Mouse (Mus musculus) myocyte (in vitro differentiated cells): ENCODE measurements around the gene M6pr. TPM values are rescaled to one million over a fixed set of nuclear protein-coding genes. Genes with fewer than 3 reads are reported as not detected.
A peak's percentile ranks its signal among the peaks of the same experiment; 100 is the strongest.

Experiments
- H3K27me3 ChIP-seq: one replicate; pipeline ENCODE4 v1.6.1; 2011; ENCODE audit not compliant: control insufficient read depth, insufficient read depth, insufficient read length
- H3K36me3 ChIP-seq: one replicate; pipeline ENCODE4 v1.6.1; 2011; ENCODE audit not compliant: control insufficient read depth, insufficient read depth
- H3K4me2 ChIP-seq: one replicate; pipeline ENCODE4 v1.6.1; 2011; ENCODE audit warnings: low read depth, control low read depth
- H3K4me3 ChIP-seq: one replicate; pipeline ENCODE4 v1.5.1; 2011; ENCODE audit warnings: mild to moderate bottlenecking, control low read depth, moderate library complexity
- H3K79me2 ChIP-seq: one replicate; pipeline ENCODE4 v1.6.1; 2011; ENCODE audit not compliant: control insufficient read depth, insufficient read depth
- H3ac ChIP-seq: one replicate; pipeline ENCODE4 v1.6.1; 2011; ENCODE audit not compliant: control insufficient read depth, insufficient read length
- CEBPB ChIP-seq: IDR thresholded peaks from 2 replicates; pipeline ENCODE4 v1.6.1; 2011; ENCODE audit warnings: mild to moderate bottlenecking, moderate library complexity; ENCODE audit not compliant: poor library complexity, insufficient read depth, severe bottlenecking
- E2F4 ChIP-seq: IDR thresholded peaks from one replicate; pipeline ENCODE4 v1.6.1; 2011; ENCODE audit warnings: mild to moderate bottlenecking, control low read depth, moderate library complexity; ENCODE audit not compliant: insufficient read depth
- MAX ChIP-seq: IDR thresholded peaks from one replicate; pipeline ENCODE4 v1.6.1; 2011; ENCODE audit warnings: low read depth, mild to moderate bottlenecking, control low read depth
- MYOD1 ChIP-seq, 3 experiments: IDR thresholded peaks; one replicate each; pipeline ENCODE4 v1.6.1; 2011; ENCODE audit warnings: control low read depth in 2 of 3, low read depth in 2 of 3, mild to moderate bottlenecking in 2 of 3, moderate library complexity in 1 of 3; ENCODE audit not compliant: insufficient read length in 2 of 3, control insufficient read depth in 1 of 3
- MYOG ChIP-seq, 3 experiments: IDR thresholded peaks; one replicate each; pipeline ENCODE4 v1.6.1; 2011; ENCODE audit warnings: control low read depth in 2 of 3, low read depth in 2 of 3, mild to moderate bottlenecking in 2 of 3; ENCODE audit not compliant: insufficient read length in 2 of 3, control insufficient read depth in 1 of 3, insufficient read depth in 1 of 3
- POLR2A ChIP-seq: IDR thresholded peaks from one replicate; pipeline ENCODE4 v1.6.1; 2011; ENCODE audit warnings: low read depth, mild to moderate bottlenecking, control low read depth, moderate library complexity; ENCODE audit not compliant: insufficient read length
- POLR2AphosphoS2 ChIP-seq: IDR thresholded peaks from one replicate; pipeline ENCODE4 v1.6.1; 2011; ENCODE audit warnings: low read depth, control low read depth; ENCODE audit not compliant: insufficient read length
- REST ChIP-seq: IDR thresholded peaks from one replicate; pipeline ENCODE4 v1.6.1; 2011; ENCODE audit warnings: mild to moderate bottlenecking, control low read depth, moderate library complexity; ENCODE audit not compliant: insufficient read depth, insufficient read length
- SRF ChIP-seq: IDR thresholded peaks from one replicate; pipeline ENCODE4 v1.6.1; 2011; ENCODE audit warnings: low read depth; ENCODE audit not compliant: control insufficient read depth, insufficient read length
- TCF12 ChIP-seq: IDR thresholded peaks from one replicate; pipeline ENCODE4 v1.6.1; 2011; ENCODE audit warnings: mild to moderate bottlenecking, control low read depth; ENCODE audit not compliant: poor library complexity, insufficient read depth, severe bottlenecking
- TCF3 ChIP-seq: IDR thresholded peaks from one replicate; pipeline ENCODE4 v1.6.1; 2011; ENCODE audit warnings: low read depth, control low read depth; ENCODE audit not compliant: insufficient read length
- USF1 ChIP-seq: IDR thresholded peaks from one replicate; pipeline ENCODE4 v1.6.1; 2011; ENCODE audit warnings: low read depth, mild to moderate bottlenecking, control low read depth, moderate library complexity
- polyA plus RNA-seq: library from polyadenylated mRNA; unstranded; fragments of >200 nt; fragmentation: generic; extraction: Trizol; gene quantifications from one replicate; pipeline ENCODE4 v1.2.1, GENCODE M21; 2012; ENCODE audit warnings: missing spikeins

M6pr gene
- polyA plus RNA-seq, 1 experiment = 58.8 TPM

DNA sequence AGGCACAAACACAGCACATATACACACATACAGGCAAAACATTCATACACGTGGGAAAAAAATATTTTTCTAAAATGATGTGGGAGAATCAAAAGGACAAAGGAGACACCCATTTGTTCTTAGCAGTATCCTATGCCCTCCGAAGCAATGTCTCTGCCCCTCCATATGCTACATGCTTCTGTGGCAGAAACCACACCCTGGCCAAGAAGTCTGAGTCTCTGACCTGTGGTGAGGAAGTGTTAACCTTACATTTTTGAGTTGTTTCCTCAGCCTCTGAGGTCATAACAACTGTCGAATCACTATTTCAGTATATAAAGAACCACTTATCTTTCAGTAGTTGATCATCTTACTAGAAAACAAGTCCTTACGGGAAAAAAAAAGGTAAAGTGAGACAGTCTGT, 5.9 kb upstream of the M6pr start:
- no peak for TF ChIP-seq MYOD1 (IDR thresholded peaks at IDR 0.05; ENCODE audit: control insufficient read depth in 1 of 3, insufficient read length in 2 of 3, low read depth in 2 of 3)
- TF ChIP-seq POLR2AphosphoS2 = no peak
- no peak for TF ChIP-seq SRF
- TF ChIP-seq USF1 = no peak
- no peak for TF ChIP-seq TCF3
- TF ChIP-seq MAX = no peak
- no peak for TF ChIP-seq TCF12
- TF ChIP-seq CEBPB = no peak

DNA sequence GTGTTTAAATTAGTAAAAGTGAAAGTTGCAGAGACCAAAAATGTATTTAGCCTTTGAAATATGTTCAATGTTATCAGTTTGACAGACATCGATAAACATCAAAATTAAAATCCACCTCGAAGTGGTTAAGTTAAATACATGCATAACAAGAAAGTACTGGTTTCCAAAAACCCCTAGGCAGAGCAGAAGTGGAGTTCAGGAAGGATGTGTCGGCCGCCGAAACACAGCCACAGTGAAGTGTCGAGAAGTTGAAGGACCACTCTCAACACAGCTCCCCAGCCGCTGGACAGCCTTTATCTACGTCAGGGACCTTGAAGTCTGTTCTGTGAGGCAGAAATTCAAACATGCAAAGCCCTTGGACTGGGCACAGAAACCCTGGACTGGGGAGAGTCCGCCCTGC, 5.0 kb upstream of the M6pr start:
- no peaks in the 10 kb centered on the region for H3K36me3 ChIP-seq
- H3K4me3 ChIP-seq = no peak overlapping the region
- no peaks in the 10 kb centered on the region for H3K79me2 ChIP-seq
- H3ac ChIP-seq = no peak overlapping the region
- TF ChIP-seq E2F4 (no peak), POLR2AphosphoS2 (no peak), REST (no peak), USF1 (no peak), MAX (no peak), CEBPB (no peak), TCF12 (no peak), POLR2A (no peak), TCF3 (no peak), MYOG (IDR thresholded peaks at IDR 0.05; ENCODE audit: control insufficient read depth in 1 of 3, insufficient read depth in 1 of 3, insufficient read length in 2 of 3, low read depth in 2 of 3) (no peak), SRF (no peak), MYOD1 (IDR thresholded peaks at IDR 0.05; ENCODE audit: control insufficient read depth in 1 of 3, insufficient read length in 2 of 3, low read depth in 2 of 3) (no peak)
- H3K4me2 ChIP-seq = no peak overlapping the region
- no peaks in the 10 kb centered on the region for H3K27me3 ChIP-seq

More for the DNA sequence above, 5.9 kb upstream of the M6pr start:
- H3ac ChIP-seq = no peak overlapping the region
- peak overlapping the region; percentile 24 for H3K4me2 ChIP-seq
- no peak overlapping the region for H3K4me3 ChIP-seq
- no peaks in the 10 kb centered on the region for H3K36me3 ChIP-seq
- no peaks in the 10 kb centered on the region for H3K79me2 ChIP-seq
- H3K27me3 ChIP-seq = no peaks in the 10 kb centered on the region

DNA sequence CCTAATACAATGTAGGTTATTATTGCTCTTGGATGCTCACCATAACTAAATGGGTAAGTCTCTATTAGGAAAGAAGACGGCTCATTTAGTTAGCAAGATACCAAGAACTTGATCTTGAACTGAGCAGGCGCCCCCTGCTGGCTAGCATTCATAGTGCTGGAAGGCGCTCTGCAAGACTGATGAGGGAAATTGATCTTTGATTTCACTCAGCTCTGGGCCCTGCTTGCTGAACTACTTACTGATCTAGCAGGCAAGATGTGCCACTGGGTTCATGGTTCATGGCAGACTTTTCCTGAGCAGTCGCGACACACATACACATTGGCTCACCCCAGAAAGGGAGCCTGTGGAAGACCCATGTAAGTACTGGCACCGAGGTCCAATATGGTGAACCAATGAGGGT, 4.2 kb upstream of the M6pr start:
- Histone ChIP-seq H3K4me2 (no peak overlapping the region), H3K4me3 (no peak overlapping the region), H3ac (no peak overlapping the region), H3K36me3 (no peaks in the 10 kb centered on the region), H3K79me2 (peaks cover 5% of the 10 kb centered on the region), H3K27me3 (no peaks in the 10 kb centered on the region)
- TF ChIP-seq TCF12 (no peak), MAX (no peak)

DNA sequence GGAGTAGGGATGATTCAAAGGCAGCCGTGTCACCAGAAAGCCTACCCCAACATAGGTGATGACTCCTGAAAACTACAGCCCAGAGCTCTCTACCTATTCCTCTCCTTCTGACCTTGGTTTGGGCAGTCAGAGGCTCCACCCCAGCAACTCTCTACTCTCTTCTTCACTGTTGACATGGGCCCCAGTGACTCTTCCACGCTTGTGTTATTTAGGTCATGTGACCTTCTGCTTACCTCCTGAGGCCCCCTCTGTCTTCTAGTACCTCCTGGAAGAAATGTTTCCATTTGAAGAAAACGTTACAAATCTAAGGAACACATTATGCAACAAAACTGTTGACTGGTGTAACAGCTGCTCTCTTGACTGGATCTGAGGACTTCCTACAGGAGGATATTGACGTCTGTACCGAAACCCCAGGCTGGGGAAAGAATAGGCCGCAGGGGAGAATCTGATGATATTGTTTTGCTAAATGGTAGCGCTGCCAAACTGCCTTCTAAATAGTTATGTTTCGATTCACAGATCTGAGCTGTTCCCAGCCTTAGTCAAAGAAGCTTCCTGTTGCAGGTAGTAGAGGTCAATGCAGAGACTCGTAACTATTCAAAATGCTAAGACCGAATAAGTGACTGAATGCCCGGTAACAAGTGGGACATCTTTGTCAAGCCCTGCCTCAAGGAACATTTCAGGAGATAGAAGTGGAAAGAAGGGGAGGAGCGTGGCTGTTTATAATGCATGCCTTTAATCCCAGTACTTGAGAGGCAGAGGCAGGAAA, 3.5 kb upstream of the M6pr start:
- H3K79me2 ChIP-seq = peaks cover 11% of the 10 kb centered on the region
- H3K4me2 ChIP-seq = no peak overlapping the region
- no peaks in the 10 kb centered on the region for H3K36me3 ChIP-seq
- no peak overlapping the region for H3K4me3 ChIP-seq
- no peak overlapping the region for H3ac ChIP-seq
- TF ChIP-seq MYOD1 (IDR thresholded peaks at IDR 0.05; ENCODE audit: control insufficient read depth in 1 of 3, insufficient read length in 2 of 3, low read depth in 2 of 3) = no peak
- TF ChIP-seq SRF = no peak
- TF ChIP-seq TCF12 = no peak
- TF ChIP-seq TCF3 = no peak
- TF ChIP-seq E2F4 = no peak
- TF ChIP-seq MAX = no peak
- no peak for TF ChIP-seq MYOG (IDR thresholded peaks at IDR 0.05; ENCODE audit: control insufficient read depth in 1 of 3, insufficient read depth in 1 of 3, insufficient read length in 2 of 3, low read depth in 2 of 3)
- no peak for TF ChIP-seq CEBPB
- no peak for TF ChIP-seq POLR2A
- H3K27me3 ChIP-seq = no peaks in the 10 kb centered on the region

DNA sequence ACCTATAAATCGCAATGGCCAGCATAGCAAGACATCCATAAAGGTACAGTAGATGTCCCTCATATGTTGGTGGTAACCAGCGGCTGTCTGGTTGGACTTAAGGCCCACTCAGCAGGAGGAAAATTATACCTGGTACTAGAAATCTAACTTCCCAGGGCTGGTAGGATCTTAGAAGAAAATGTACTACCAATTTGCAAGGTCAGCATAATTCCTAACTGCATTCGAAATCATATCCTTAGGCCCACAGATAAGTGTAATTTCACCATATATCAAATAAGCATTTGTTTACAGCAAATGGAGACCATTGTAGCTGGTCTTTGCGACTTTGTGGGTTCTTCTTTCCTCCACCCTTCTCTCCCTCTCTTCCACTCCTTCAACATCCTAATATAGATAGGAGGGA, 1.8 kb upstream of the M6pr start:
- no peak overlapping the region for H3K4me2 ChIP-seq
- TF ChIP-seq SRF (no peak), E2F4 (no peak), MAX (no peak), CEBPB (no peak), REST (no peak), MYOD1 (IDR thresholded peaks at IDR 0.05; ENCODE audit: control insufficient read depth in 1 of 3, insufficient read length in 2 of 3, low read depth in 2 of 3) (no peak), POLR2AphosphoS2 (no peak), USF1 (no peak), MYOG (IDR thresholded peaks at IDR 0.05; ENCODE audit: control insufficient read depth in 1 of 3, insufficient read depth in 1 of 3, insufficient read length in 2 of 3, low read depth in 2 of 3) (no peak), POLR2A (no peak)
- peaks cover 28% of the 10 kb centered on the region for H3K79me2 ChIP-seq
- peaks cover 3% of the 10 kb centered on the region for H3K36me3 ChIP-seq
- H3ac ChIP-seq = no peak overlapping the region
- H3K27me3 ChIP-seq = no peaks in the 10 kb centered on the region
- no peak overlapping the region for H3K4me3 ChIP-seq
